Mouse (Mus musculus) urinary bladder, postnatal 14 days (tissue): ENCODE measurements around the gene Adm.
"Not testable (repeated sequence)": the region's sequence is repeated elsewhere in the genome, so short reads cannot be mapped to it uniquely, and the experiment has no call there.

Experiments
- DNase-seq: peaks from one replicate; pipeline ENCODE4 v3.0.0; 2021; ENCODE audit warnings: low spot score

The Adm gene

DNA sequence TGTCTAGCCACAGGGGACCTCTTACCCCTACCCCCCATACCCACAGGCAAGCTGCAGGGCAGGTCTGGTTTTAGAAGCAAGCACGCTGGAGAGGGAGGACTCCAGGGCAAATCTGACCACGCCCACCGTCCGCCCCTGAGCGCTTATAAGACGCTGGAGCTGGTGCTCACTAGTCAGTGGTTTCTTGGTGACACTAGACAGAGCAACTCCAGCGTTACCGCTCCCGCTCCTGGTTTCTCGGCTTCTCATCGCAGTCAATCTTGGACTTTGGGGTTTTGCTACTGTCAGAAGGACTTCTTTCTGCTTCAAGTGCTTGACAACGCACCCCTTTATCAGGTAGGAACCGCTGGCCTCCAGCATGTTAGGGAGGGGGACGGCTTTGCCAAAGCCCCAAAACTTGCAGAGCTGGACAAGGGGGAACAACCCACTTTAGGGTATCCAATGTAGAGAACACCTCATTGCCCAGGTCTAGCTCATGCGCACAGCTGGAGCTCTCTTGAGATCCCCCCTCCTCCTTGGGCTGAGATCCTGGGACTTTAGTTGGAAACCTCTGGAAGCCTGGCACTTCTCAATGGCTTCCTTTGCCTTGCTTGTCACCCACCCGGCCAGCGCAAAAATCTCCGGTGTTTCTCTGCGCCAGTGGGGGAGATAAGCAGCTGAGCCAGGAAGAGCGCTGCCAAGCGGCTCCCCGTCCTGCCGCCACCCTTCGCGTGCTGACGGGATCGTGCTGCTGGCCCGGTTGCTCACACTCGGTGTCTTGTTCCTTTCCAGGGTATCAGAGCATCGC is at the start of gene Adm:
Gene Adm, plus strand, starts transcription at position 176 of the 787 bp plus-strand sequence.
- peak; percentile 94 for DNase-seq

- no peak for DNase-seq
Observed at GRCm38 (mm10) chr7:110583705-110584104, 43.8 kb upstream of the Adm start.

DNA sequence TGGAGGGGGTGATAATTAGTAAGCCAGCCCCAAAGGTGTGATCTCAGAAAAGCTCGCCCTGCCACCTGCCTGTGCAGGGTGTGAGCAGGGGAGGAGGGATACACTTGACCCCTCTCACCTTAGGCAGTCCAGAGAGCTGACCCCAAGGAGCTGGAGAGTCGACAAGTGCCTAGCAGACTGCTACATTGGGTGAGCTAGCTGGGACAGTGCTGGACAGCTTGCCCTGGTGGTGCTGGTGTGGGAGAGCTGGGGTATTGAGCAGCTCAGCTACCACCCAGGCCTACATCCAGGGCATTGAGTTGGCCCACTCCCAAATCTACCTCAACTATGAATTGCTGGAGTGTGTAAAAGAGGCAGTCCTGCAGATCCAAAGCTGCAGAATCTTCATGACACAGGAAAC is 43.3 kb upstream of the Adm start:
- no peak for DNase-seq

DNA sequence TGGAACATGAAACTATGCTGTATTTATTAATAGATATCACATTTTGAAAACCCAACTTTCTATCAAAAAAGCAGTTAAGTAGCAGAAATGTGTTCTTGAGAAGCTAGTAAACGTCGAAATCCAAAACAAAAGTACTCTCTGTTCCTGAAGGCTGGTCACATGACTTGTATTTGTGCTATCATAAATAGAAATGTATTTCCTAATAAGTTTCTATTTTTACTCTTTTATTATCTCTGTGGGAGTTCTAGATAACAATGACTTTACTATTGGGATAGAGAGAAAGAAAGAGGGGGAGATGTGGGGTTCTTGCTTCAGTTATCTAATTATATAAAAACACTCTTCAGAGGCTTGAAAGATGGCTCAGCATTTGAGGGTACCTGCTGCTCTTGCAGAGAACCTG is 42.2 kb upstream of the Adm start:
- no peak for DNase-seq

- no peak for DNase-seq
Observed at GRCm38 (mm10) chr7:110587721-110588120, 39.7 kb upstream of the Adm start.

- not testable (repeated sequence) for DNase-seq
Observed at GRCm38 (mm10) chr7:110593991-110594390, 33.5 kb upstream of the Adm start.

DNA sequence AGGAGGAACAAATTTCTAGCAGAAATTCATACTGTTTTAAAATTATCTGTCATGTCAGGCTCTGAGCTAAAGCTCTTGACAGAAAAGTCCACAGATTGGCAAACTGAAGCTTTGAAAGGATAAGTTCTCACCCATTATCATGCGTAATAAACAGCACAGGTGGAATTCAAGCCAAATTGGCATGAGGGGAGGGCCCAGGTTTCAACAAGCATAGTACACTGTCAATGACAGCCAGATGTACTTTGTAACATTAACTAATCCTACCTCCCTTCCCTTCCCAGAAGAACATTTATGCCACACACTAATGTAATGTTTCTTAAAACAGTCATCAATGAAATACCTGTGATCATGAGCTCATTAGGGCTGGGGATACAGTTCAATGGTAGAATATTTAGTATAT is 30.3 kb upstream of the Adm start:
- no peak for DNase-seq

- DNase-seq: no peak
Observed at GRCm38 (mm10) chr7:110605476-110605875, 22.0 kb upstream of the Adm start.

GRCm38 (mm10) chr7:110606906-110607305 is 20.6 kb upstream of the Adm start:
- no peak for DNase-seq

DNA sequence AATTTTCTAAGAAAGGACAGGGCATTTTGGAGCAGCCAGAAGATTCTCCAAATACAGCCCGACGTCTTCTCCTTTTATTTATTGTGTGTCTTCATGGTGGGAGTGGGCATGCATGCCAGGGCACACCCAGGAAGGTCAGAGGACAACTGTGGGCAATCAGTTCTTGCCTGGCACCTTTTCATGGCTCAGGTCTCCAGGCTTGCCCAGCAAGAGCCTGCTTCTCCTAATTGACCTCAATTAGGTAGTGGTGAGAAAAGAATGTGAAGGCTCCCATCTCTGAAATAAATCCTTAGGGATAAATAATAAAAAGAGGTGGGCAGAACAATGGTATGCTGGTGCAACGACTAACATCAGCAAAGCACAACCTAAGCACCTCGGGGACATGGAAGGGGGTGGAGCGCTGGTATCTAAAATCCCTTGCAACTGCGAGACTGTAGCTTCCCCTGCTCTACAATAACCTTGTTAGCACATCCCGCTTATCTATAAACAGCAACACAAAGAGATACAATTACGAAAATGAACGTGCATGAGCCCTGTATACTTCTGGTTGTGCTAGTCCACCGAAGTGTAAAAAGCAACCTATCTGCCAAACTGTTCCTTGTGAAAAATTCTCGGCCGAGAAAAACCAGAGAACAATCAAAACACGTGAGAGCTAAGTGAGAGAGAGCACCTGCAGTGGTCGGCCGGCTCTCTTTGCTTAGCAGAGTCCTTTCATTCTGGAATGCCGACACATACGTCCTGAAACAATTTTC is 13.9 kb upstream of the Adm start:
- no peak for DNase-seq

DNA sequence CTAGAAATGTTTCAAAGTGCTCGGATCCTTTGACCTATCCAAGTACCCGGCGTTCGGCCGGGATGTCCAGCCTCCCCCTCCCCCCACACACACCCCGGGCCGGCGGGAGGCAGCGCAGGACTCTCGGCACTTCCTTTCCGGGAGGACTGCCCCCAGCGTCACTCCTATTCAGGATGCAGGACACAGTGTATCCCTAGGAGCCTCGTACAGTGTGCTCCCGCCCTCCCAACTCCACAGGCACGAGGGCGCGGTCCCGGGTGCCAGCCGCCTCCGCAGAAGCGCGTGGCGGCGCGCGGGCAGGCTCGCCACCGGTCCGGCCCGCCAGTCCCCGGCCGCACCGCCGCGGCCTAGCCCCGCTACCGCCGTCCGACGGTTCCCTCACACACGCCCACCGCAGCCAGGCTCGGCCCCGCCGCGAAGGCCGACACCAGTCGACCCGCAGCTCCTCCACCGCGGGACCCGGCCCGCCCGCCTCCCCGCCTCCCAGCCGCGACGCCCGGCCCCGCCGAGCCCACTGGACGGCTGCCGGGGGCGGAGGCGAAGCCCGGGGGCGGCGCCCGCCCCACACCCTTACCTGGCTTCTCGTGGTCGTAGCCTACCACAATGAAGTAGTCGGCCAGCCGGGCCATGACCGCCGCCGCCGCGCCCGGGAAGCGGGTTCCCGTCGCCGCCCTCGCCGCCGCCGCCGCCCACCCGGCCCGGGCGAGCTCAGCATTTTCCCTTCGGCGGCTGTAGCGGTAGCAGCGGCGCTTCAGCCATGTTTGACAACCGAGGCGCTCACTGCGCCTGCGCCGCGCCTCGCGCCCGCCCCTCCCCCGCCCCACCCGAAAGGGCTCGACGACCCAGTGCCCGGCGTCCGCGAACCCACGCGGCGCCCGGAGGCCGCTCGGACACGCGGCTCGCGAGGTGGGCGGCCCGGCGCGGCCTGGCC is 13.1 kb upstream of the Adm start, which contains the start of gene Sbf2:
Gene Sbf2, minus strand, starts transcription at position 790 of the 931 bp plus-strand sequence.
- peak; percentile 83 for DNase-seq

DNA sequence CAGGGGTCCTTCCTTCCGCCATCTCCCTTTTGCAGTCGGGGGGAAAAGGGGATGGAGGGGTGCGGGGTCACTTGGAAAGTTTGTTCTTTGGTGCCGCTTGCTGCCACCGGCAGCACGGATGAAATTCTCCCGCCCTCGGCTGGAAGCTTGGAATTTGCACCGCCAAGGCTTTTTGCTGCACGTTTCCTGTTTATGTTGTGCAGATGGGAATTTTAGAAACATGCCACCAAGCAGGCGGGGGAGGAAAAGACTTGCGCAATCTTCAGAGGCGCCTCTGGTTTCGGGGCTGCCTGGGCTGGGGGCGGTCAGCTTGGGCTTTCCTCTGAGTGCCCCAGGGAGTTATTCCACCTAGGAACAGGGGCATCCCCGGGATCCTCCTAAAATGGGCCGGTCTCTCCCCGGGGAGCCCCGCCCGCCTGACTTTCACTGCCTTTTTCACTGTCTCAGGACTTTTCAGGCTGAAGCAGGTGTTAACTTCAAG is 12.3 kb upstream of the Adm start:
- DNase-seq: peak; percentile 71

GRCm38 (mm10) chr7:110615792-110616191 is 11.7 kb upstream of the Adm start:
- no peak for DNase-seq

- no peak for DNase-seq
Observed at GRCm38 (mm10) chr7:110619086-110619611, 8.3 kb upstream of the Adm start.

- DNase-seq: no peak
Observed at GRCm38 (mm10) chr7:110624067-110624466, 3.4 kb upstream of the Adm start.

GRCm38 (mm10) chr7:110624961-110625360 is 2.5 kb upstream of the Adm start:
- DNase-seq: no peak

DNA sequence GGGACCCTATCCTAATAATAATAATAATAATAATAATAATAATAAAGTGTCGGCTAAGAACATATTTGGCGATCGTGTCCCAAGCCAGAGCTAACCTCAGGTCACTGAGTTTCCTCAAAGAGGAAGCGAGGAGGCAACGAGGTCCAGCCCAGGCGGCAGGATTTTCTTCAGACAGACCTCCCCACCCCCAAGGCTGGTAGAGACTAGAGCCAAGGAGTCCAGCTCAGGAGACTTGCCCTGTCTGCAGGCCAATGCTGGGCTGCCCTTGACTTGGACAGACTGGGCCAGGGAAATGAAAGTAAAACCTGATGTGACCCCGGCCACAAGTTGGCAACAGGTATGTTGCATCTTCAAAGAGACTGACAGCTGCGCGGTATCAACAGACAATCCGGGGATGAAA is 2.0 kb upstream of the Adm start:
- no peak for DNase-seq

DNA sequence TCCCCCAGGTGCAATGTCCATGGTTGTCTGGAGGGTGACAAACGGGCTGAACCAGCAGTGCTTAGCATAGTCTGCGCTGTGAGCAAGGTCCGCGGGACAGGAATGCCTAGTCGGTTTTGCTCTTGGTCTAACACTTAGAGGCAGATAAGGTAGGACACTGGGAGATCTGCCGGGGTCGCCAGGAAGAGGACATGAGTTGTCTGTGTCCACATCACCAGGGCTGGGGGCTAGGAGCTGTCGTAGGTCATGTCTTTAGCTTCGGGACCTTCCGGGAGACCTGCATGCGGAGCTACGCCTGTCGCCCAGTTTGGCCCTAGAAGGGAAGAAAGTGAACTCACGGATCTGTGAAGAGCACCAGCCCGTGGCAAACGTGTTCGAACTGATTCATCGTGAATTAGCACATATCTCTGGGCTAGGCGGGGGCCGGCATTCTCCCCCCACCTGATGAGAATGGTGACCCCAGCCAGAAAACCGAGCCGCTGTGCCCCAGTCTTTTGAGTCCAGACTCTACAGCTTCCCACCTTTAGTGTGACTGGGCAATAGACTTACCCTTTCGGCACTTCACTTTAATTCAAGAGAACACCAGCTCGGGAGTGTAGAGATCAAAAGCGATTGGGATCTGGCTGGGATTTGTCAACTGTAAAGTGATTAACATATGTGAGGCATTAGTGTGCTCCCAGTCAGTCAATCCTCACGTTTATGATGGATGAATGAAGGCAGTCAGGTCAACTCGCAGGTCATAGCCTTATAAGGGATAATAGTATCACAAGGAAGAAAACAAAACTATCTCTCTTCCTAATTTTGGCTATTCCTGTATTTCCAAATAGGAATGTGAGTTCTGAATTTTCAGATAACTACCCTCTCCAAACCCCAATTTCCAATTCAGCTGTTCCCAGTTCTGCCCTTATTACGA is 1.0 kb upstream of the Adm start:
- DNase-seq: no peak

DNA sequence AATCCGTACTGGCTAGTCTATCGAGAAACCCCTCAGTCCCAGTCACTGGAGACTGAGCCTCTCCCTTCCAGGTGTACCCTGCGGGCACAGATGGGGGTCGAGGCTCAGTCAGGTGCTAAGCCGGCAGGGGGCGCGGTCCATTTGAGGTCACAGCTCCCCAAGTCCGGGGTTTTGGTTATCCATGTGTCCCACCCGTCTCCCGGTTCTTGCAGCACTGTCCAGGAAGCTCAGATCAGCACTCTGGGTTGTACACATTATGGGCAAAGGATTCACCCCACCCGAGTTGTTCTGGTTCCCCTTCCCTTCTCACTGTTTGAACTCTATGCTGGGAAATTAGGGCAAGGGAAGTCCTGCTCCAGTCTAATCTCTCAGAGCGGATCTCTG is 370 bp upstream of the Adm start:
- DNase-seq: peak; percentile 26

DNA sequence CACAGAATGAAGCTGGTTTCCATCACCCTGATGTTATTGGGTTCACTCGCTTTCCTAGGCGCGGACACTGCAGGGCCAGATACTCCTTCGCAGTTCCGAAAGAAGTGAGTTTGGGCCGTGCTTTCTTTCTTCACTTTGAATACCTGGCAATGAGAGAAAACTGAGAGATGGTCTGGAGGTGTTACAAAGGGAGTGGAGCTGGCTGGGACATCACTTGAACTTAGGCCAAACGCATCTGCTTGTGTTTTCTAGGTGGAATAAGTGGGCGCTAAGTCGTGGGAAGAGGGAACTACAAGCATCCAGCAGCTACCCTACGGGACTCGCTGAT is 776 bp downstream of the Adm start:
- DNase-seq: no peak
